Mouse (Mus musculus): ENCODE measurements around the gene Nceh1.

Gene Nceh1

GRCm38 (mm10) chr3:27189320-27190261 lies 6.8 kb downstream of the Nceh1 start:
- in situ Hi-C loops (cut with MboI, MseI): loop anchor here (25.0 kb wide), 1 partner anchor 1073 kb away; the partner anchor contains the start of gene Tnik

- in situ Hi-C loops (cut with MboI, MseI): loop anchor here (25.0 kb wide), 1 partner anchor 1071 kb away; the partner anchor contains the start of gene Tnik
These were observed 8.1 kb downstream of the Nceh1 start for GRCm38 (mm10) chr3:27190865-27191264.

- in situ Hi-C loops (cut with MboI, MseI): loop anchor here (25.0 kb wide), 1 partner anchor 1070 kb away; the partner anchor contains the start of gene Tnik
These were observed 9.1 kb downstream of the Nceh1 start for GRCm38 (mm10) chr3:27191856-27192255.

GRCm38 (mm10) chr3:27193844-27194317 lies 11.1 kb downstream of the Nceh1 start:
- in situ Hi-C loops (cut with MboI, MseI): loop anchor here (25.0 kb wide), 1 partner anchor 1068 kb away; the partner anchor contains the start of gene Tnik

- in situ Hi-C loops (cut with MboI, MseI): loop anchor here (25.0 kb wide), 1 partner anchor 1067 kb away; the partner anchor contains the start of gene Tnik
These were observed 12.4 kb downstream of the Nceh1 start for GRCm38 (mm10) chr3:27195153-27195552.

- in situ Hi-C loops (cut with MboI, MseI): loop anchor here (25.0 kb wide), 1 partner anchor 1067 kb away; the partner anchor contains the start of gene Tnik
These were observed 12.9 kb downstream of the Nceh1 start for GRCm38 (mm10) chr3:27195573-27196227.

GRCm38 (mm10) chr3:27196529-27196928 lies 13.8 kb downstream of the Nceh1 start:
- in situ Hi-C loops (cut with MboI, MseI): loop anchor here (25.0 kb wide), 1 partner anchor 1066 kb away; the partner anchor contains the start of gene Tnik

GRCm38 (mm10) chr3:27197816-27198215 lies 15.1 kb downstream of the Nceh1 start:
- in situ Hi-C loops (cut with MboI, MseI): loop anchor here (25.0 kb wide), 1 partner anchor 1064 kb away; the partner anchor contains the start of gene Tnik

- in situ Hi-C loops (cut with MboI, MseI): loop anchor here (25.0 kb wide), 1 partner anchor 1063 kb away; the partner anchor contains the start of gene Tnik
These were observed 16.4 kb downstream of the Nceh1 start for GRCm38 (mm10) chr3:27199120-27199519.

- in situ Hi-C loops (cut with MboI, MseI): no loop called here
These were observed 19.1 kb downstream of the Nceh1 start for GRCm38 (mm10) chr3:27201728-27202411.

GRCm38 (mm10) chr3:27205068-27205467 lies 22.3 kb downstream of the Nceh1 start:
- in situ Hi-C loops (cut with MboI, MseI): no loop called here

GRCm38 (mm10) chr3:27205514-27206220 lies 22.9 kb downstream of the Nceh1 start:
- in situ Hi-C loops (cut with MboI, MseI): no loop called here

GRCm38 (mm10) chr3:27206221-27206560 lies 23.4 kb downstream of the Nceh1 start:
- in situ Hi-C loops (cut with MboI, MseI): no loop called here

GRCm38 (mm10) chr3:27206577-27206976 lies 23.8 kb downstream of the Nceh1 start:
- in situ Hi-C loops (cut with MboI, MseI): no loop called here

GRCm38 (mm10) chr3:27209707-27210106 lies 26.9 kb downstream of the Nceh1 start:
- in situ Hi-C loops (cut with MboI, MseI): no loop called here

GRCm38 (mm10) chr3:27210271-27210670 lies 27.5 kb downstream of the Nceh1 start:
- in situ Hi-C loops (cut with MboI, MseI): no loop called here

- in situ Hi-C loops (cut with MboI, MseI): no loop called here
These were observed 31.5 kb downstream of the Nceh1 start for GRCm38 (mm10) chr3:27214016-27214816.

- in situ Hi-C loops (cut with MboI, MseI): no loop called here
These were observed 34.6 kb downstream of the Nceh1 start for GRCm38 (mm10) chr3:27217331-27217730.

GRCm38 (mm10) chr3:27218604-27219003 lies 35.8 kb downstream of the Nceh1 start:
- in situ Hi-C loops (cut with MboI, MseI): no loop called here

- in situ Hi-C loops (cut with MboI, MseI): loop anchor here (10.0 kb wide), 1 partner anchor 597 kb away; no protein-coding TSS in a partner anchor
These were observed 39.3 kb downstream of the Nceh1 start for GRCm38 (mm10) chr3:27222052-27222451.

Data from T-helper 2 cell (primary cell).